30 mouse cellular contexts compared by ENCODE assay signal in the genomic region with DNA sequence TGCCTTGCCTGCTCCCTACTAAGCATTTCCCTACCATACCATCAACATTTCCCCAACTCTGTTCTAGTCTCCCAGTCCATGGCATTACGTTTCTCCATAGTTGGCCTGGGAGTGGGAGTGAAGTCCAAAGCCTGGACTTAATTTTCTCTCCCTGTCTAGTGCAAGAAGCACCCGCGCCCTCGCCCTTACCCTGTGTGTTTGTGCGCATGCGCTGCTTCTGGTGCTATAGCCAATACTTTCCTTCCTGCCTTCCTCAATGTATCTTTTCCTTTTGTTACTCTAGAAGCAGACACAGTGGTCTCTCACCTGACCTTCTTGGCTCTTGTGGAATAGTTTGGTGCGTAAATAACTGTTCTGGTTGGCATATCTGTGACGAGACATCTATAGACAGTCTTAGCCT.
"Had no signal": no experiment of that assay in that cellular context is flagged by ENCODE, and none has a peak within 500 bp of the region (broad histone marks: within the 10 kb centered on the region; RNA-seq: fewer than 3 reads in every experiment).

No protein-coding gene starts in this region.

- ATAC-seq: liver, embryonic 12.5 days; liver, postnatal 0 days; lung, postnatal 0 days; midbrain, embryonic 13.5 days; midbrain, embryonic 15.5 days; midbrain, embryonic 16.5 days had no signal

- H3K9ac ChIP-seq: limb, embryonic 12.5 days; limb, embryonic 13.5 days; limb, embryonic 15.5 days; liver, embryonic 12.5 days; liver, embryonic 13.5 days; liver, embryonic 14.5 days; liver, embryonic 15.5 days; liver, postnatal 0 days; lung, embryonic 14.5 days; lung, embryonic 15.5 days; midbrain, embryonic 12.5 days; midbrain, embryonic 13.5 days; midbrain, embryonic 15.5 days; neural tube, embryonic 12.5 days had no signal

- H3K4me2 ChIP-seq: limb, embryonic 12.5 days; limb, embryonic 13.5 days; limb, embryonic 15.5 days; liver, embryonic 11.5 days; liver, embryonic 12.5 days; liver, embryonic 13.5 days; liver, embryonic 15.5 days; lung, embryonic 14.5 days; lung, embryonic 15.5 days; midbrain, embryonic 12.5 days; midbrain, embryonic 13.5 days; midbrain, embryonic 15.5 days; neural tube, embryonic 12.5 days had no signal

- DNase-seq: left cerebral cortex, postnatal 4 days; liver; liver, embryonic 13.5 days; liver, postnatal 0 days; lung, adult 18-20 months; lung, adult 2 months; lung, embryonic 14.5 days; lung, postnatal 10 days; lung, postnatal 14 days; lung, postnatal 36 days; lung, postnatal 4 days; midbrain, embryonic 14.5 days had no signal

- H3K4me1 ChIP-seq: limb, embryonic 10.5 days; limb, embryonic 12.5 days; limb, embryonic 13.5 days; limb, embryonic 15.5 days; liver, embryonic 12.5 days; liver, embryonic 13.5 days; liver, embryonic 15.5 days; lung, embryonic 15.5 days; megakaryocyte, embryonic 14.5 days; midbrain, embryonic 12.5 days; midbrain, embryonic 13.5 days; midbrain, embryonic 15.5 days; neural tube, embryonic 12.5 days had no signal

- H3K4me3 ChIP-seq: limb, embryonic 10.5 days; limb, embryonic 12.5 days; limb, embryonic 13.5 days; limb, embryonic 15.5 days; liver, embryonic 12.5 days; liver, embryonic 13.5 days; liver, embryonic 15.5 days; lung, embryonic 15.5 days; megakaryocyte, embryonic 14.5 days; midbrain, embryonic 12.5 days; midbrain, embryonic 13.5 days; midbrain, embryonic 15.5 days; myocyte; neural tube, embryonic 12.5 days had no signal

- H3K27ac ChIP-seq: limb, embryonic 10.5 days; limb, embryonic 12.5 days; limb, embryonic 13.5 days; limb, embryonic 15.5 days; liver, embryonic 12.5 days; liver, embryonic 13.5 days; liver, embryonic 14.5 days; liver, embryonic 15.5 days; lung, embryonic 15.5 days; macrophage; midbrain, embryonic 12.5 days; midbrain, embryonic 13.5 days; midbrain, embryonic 15.5 days; neural tube, embryonic 12.5 days had no signal

- H3K9me3 ChIP-seq: limb, embryonic 10.5 days; limb, embryonic 12.5 days; limb, embryonic 13.5 days; limb, embryonic 15.5 days; liver, embryonic 12.5 days; liver, embryonic 13.5 days; liver, embryonic 15.5 days; lung, embryonic 15.5 days; midbrain, embryonic 12.5 days; midbrain, embryonic 13.5 days; midbrain, embryonic 15.5 days; neural tube, embryonic 12.5 days had no signal

- H3K27me3 ChIP-seq: limb, embryonic 12.5 days; limb, embryonic 13.5 days; limb, embryonic 15.5 days; liver, embryonic 12.5 days; liver, embryonic 13.5 days; liver, embryonic 15.5 days; lung, embryonic 15.5 days; megakaryocyte, embryonic 14.5 days; midbrain, embryonic 12.5 days; midbrain, embryonic 13.5 days; midbrain, embryonic 15.5 days; neural tube, embryonic 12.5 days had no signal

- H3K36me3 ChIP-seq: limb, embryonic 10.5 days; limb, embryonic 12.5 days; limb, embryonic 13.5 days; limb, embryonic 15.5 days; liver, embryonic 12.5 days; liver, embryonic 13.5 days; liver, embryonic 15.5 days; lung, embryonic 15.5 days; midbrain, embryonic 12.5 days; midbrain, embryonic 13.5 days; midbrain, embryonic 15.5 days; neural tube, embryonic 12.5 days had no signal
